Comparison of ENCODE assay signal across 21 mouse cellular contexts in the genomic region with DNA sequence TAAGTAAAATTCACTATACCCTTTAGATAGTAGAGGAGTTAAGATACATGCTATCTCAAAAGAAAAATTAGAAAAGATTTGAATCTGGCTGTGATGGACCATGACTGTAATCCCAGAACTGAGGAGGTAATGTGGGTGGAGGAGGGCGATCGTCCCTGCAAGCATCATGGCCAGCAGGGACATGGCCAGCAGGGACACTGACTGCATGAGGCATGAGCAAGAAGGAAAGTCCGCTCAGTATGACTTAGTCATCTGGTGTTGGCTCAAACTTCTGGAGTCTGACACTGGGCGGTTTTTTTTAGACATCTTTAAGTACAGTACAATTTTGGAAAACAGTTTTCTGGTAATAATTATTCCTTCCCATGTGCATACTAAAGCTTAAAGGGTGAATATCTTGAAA. TPM values are rescaled to one million over a fixed set of nuclear protein-coding genes. Genes with fewer than 3 reads are reported as not detected.
A peak's percentile ranks its signal among the peaks of the same experiment; 100 is the strongest.
DNase-seq lines count a peak whose midpoint lies in the region; ATAC-seq and TF ChIP-seq lines count a peak whose summit lies in the region.
"Had no signal": no experiment of that assay in that cellular context is flagged by ENCODE, and none has a peak within 500 bp of the region (broad histone marks: within the 10 kb centered on the region; RNA-seq: fewer than 3 reads in every experiment).

No protein-coding gene starts in this region.

- ATAC-seq in liver, embryonic 13.5 days (ENCODE audit: low read depth): no peak; the same call in 1 of the 2 replicates
- ATAC-seq: forebrain, embryonic 14.5 days; intestine, embryonic 15.5 days had no signal

- no peaks in the 10 kb centered on the region for H3K9me3 ChIP-seq in liver, embryonic 13.5 days (replicated peaks)
- H3K9me3 ChIP-seq: embryonic facial prominence, embryonic 10.5 days; heart, embryonic 15.5 days; intestine, embryonic 15.5 days had no signal

- no peak overlapping the region for H3K9ac ChIP-seq in liver, embryonic 13.5 days
- H3K9ac ChIP-seq: heart, embryonic 15.5 days; hindbrain, embryonic 14.5 days; intestine, embryonic 15.5 days had no signal

- H3K4me1 ChIP-seq in liver, embryonic 13.5 days (replicated peaks): peaks cover 23% of the 10 kb centered on the region
- H3K4me1 ChIP-seq in kidney, adult 2 months (ENCODE audit: control insufficient read depth, insufficient read depth, low read length): no peaks in the 10 kb centered on the region
- H3K4me1 ChIP-seq: embryonic facial prominence, embryonic 10.5 days; intestine, embryonic 15.5 days had no signal

- DNase-seq in adrenal gland, postnatal 14 days: peak; percentile 18
- no peak for DNase-seq in adrenal gland, postnatal 10 days
- no peak for DNase-seq in liver, embryonic 13.5 days
- no peak for DNase-seq in liver
- peak; percentile 38 for DNase-seq in adipocyte (ENCODE audit: low spot score)
- no peak for DNase-seq in urinary bladder, postnatal 14 days (ENCODE audit: low spot score)
- DNase-seq in kidney, adult 2 months: no peak
- DNase-seq: cerebellum, adult 18-20 months; cerebellum, postnatal 10 days; gastrocnemius, postnatal 36 days; heart, adult 18-20 months; heart, postnatal 14 days had no signal

- peak; percentile 36 for TF ChIP-seq POLR2A in myocyte (IDR thresholded peaks at IDR 0.05; ENCODE audit: insufficient read length, low read depth)
- no peak for TF ChIP-seq POLR2A in kidney, adult 2 months (IDR thresholded peaks at IDR 0.05; ENCODE audit: low read depth, low read length)

- peak overlapping the region; percentile 20 for H3K27ac ChIP-seq in liver, embryonic 13.5 days
- H3K27ac ChIP-seq in kidney, adult 2 months (ENCODE audit: insufficient read depth, low read depth, low read length): no peak overlapping the region
- H3K27ac ChIP-seq: embryonic facial prominence, embryonic 10.5 days; forebrain, embryonic 10.5 days; heart, embryonic 15.5 days; hindbrain, embryonic 14.5 days; intestine, embryonic 15.5 days had no signal

- WGBS in liver, embryonic 13.5 days (ENCODE audit: insufficient replicate concordance): 74% methylated on average over 4 of the region's 4 CpGs
- 83% methylated on average over 4 of the region's 4 CpGs for WGBS in kidney, adult 2 months

- no peak overlapping the region for H3ac ChIP-seq in myocyte (ENCODE audit: control insufficient read depth, insufficient read length)

- H3K27me3 ChIP-seq in liver, embryonic 13.5 days: no peaks in the 10 kb centered on the region
- no peaks in the 10 kb centered on the region for H3K27me3 ChIP-seq in myocyte (ENCODE audit: control insufficient read depth, insufficient read depth, insufficient read length)
- H3K27me3 ChIP-seq in kidney, adult 2 months (replicated peaks; ENCODE audit: control insufficient read depth, insufficient read depth, low read length): 0 out of 2 replicates have a peak, but pooled peaks cover 2% of the 10 kb centered on the region
- H3K27me3 ChIP-seq: heart, embryonic 15.5 days; intestine, embryonic 15.5 days had no signal

- H3K4me3 ChIP-seq in liver, embryonic 13.5 days (replicated peaks): no peak overlapping the region
- H3K4me3 ChIP-seq in myocyte: no peak overlapping the region
- H3K4me3 ChIP-seq in kidney, adult 2 months (ENCODE audit: insufficient read depth, low read depth, low read length): no peak overlapping the region
- H3K4me3 ChIP-seq: embryonic facial prominence, embryonic 10.5 days; erythroblast, embryonic 14.5 days; forebrain, embryonic 10.5 days; heart, embryonic 15.5 days; intestine, embryonic 15.5 days had no signal

- no peaks in the 10 kb centered on the region for H3K36me3 ChIP-seq in liver, embryonic 13.5 days
- no peaks in the 10 kb centered on the region for H3K36me3 ChIP-seq in myocyte (ENCODE audit: control insufficient read depth, insufficient read depth)
- no peaks in the 10 kb centered on the region for H3K36me3 ChIP-seq in kidney, adult 2 months (ENCODE audit: control insufficient read depth, insufficient read depth, low read length)
- H3K36me3 ChIP-seq: embryonic facial prominence, embryonic 10.5 days; forebrain, embryonic 10.5 days; heart, embryonic 15.5 days; intestine, embryonic 15.5 days had no signal

- TF ChIP-seq CTCF in kidney, adult 2 months (conservative IDR thresholded peaks at IDR 0.05; ENCODE audit: insufficient read depth, insufficient read length, low read depth, low read length): no peak

- no peaks in the 10 kb centered on the region for H3K79me2 ChIP-seq in myocyte (ENCODE audit: control insufficient read depth, insufficient read depth)

- no peak overlapping the region for H3K4me2 ChIP-seq in liver, embryonic 13.5 days
- peak overlapping the region; percentile 48 for H3K4me2 ChIP-seq in myocyte (ENCODE audit: low read depth)
- H3K4me2 ChIP-seq: heart, embryonic 11.5 days; heart, embryonic 15.5 days; hindbrain, embryonic 14.5 days; intestine, embryonic 15.5 days had no signal

TF ChIP-seq in myocyte, 11 proteins besides CTCF, POLR2A, EP300 and RAD21:
- TF ChIP-seq E2F4 (IDR thresholded peaks at IDR 0.05; ENCODE audit: insufficient read depth) (no peak), TCF3 (IDR thresholded peaks at IDR 0.05; ENCODE audit: insufficient read length, low read depth) (no peak), SRF (IDR thresholded peaks at IDR 0.05; ENCODE audit: control insufficient read depth, insufficient read length, low read depth) (no peak), MYOD1 (IDR thresholded peaks at IDR 0.05; ENCODE audit: control insufficient read depth in 1 of 3, insufficient read length in 2 of 3, low read depth in 2 of 3) (no peak), TCF12 (IDR thresholded peaks at IDR 0.05; ENCODE audit: insufficient read depth, poor library complexity, severe bottlenecking) (no peak), USF1 (IDR thresholded peaks at IDR 0.05; ENCODE audit: low read depth) (no peak)

RNA-seq across cellular contexts. Expression of a gene that starts 16.5 kb away (rescaled TPM):
- 31.8 and 40.8 TPM in 2 replicates for total RNA-seq in adrenal gland, postnatal 14 days (2021)
- total RNA-seq in adrenal gland, postnatal 10 days (2021): 10 to 100 TPM; 32.3 to 33.4 TPM
- 11.3 and 11.4 TPM in 2 replicates for polyA plus RNA-seq in liver, embryonic 13.5 days (2015; fragmentation: Nextera tagmentation; extraction: Ambion mirVana)
- polyA plus RNA-seq in myocyte (2012; fragmentation: generic; extraction: Trizol): 16.4 TPM
- 10.1 and 15.0 TPM in 2 replicates for polyA plus RNA-seq in kidney, adult 2 months (2012; rRNA removed)

RNA-seq across cellular contexts. Expression of a gene that starts 29.5 kb away (rescaled TPM):
- 27.0 and 31.1 TPM in 2 replicates for total RNA-seq in adrenal gland, postnatal 14 days (2021)
- total RNA-seq in adrenal gland, postnatal 10 days (2021): 10 to 100 TPM; 31.7 to 35.0 TPM
- polyA plus RNA-seq in liver, embryonic 13.5 days (2015; fragmentation: Nextera tagmentation; extraction: Ambion mirVana): 17.3 and 17.7 TPM in 2 replicates
- polyA plus RNA-seq in myocyte (2012; fragmentation: generic; extraction: Trizol): 22.0 TPM
- 6.7 and 7.9 TPM in 2 replicates for polyA plus RNA-seq in kidney, adult 2 months (2012; rRNA removed)

Comparison
In these comparisons a context has a peak if more than half of its experiments do, and no peak if none do; other contexts are left out.
1. DNase-seq: peak in adrenal gland, postnatal 14 days (single experiment) and adipocyte (single experiment); none in adrenal gland, postnatal 10 days (single experiment), liver, embryonic 13.5 days (single experiment), liver (single experiment), urinary bladder, postnatal 14 days (single experiment) and kidney, adult 2 months (single experiment).